Mouse (Mus musculus) gastrocnemius, adult 18-20 months (tissue): Measurements from ENCODE around the gene Slc16a10. TPM values are rescaled to one million over a fixed set of nuclear protein-coding genes. Genes with fewer than 3 reads are reported as not detected.

Experiments
- DNase-seq: peaks from one replicate; pipeline ENCODE4 v3.0.0; 2021; ENCODE audit warnings: low spot score
- total RNA-seq, 2 experiments: library from RNA; stranded (reverse); gene quantifications; 2 replicates each; pipeline ENCODE4 v1.2.3; 2021

Gene Slc16a10
- total RNA-seq, 2 experiments from 2014 or later, result 44.1 to 46.2 TPM

DNA sequence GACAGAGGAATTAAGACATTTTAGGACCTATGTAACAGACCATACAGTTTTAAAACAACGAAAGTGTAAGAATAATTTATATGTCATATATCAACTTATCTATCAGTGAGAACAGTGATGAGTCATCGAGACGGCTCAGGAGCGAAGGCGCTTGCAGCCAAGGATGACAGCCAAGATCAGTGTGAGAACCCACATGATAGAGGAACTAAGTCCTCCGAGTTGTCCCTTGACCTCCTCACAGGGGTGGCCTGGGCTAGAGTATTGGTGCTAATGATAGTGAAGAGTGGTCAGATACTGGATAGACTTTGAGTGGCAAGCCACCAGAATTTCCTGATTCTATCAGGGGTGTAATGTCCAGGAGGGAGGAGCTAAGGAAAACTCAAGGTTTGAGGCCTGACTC, 68.5 kb downstream of the Slc16a10 start:
- no peak for DNase-seq

GRCm38 (mm10) chr10:40070684-40071083, 71.4 kb downstream of the Slc16a10 start:
- no peak for DNase-seq

DNA sequence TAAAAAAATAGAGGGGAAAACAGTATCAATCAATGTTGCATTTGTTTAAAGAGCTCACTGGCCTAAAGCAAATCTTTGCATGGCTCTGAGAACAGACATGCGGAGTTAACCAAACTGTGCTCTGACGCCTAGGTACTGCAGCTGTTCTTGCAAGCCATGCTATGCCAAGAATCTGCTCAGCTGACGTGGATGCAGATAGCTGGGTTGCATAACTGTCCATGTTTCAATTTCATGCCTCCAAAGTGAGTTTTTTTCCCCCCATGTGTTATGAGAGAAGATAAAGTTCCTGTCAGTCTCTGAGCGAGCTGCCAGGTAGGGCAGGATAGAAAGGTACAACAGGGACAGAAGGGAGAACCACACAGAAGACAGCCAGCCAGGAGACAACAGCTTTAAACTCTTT, 72.8 kb downstream of the Slc16a10 start:
- DNase-seq, result peak; percentile 60

DNA sequence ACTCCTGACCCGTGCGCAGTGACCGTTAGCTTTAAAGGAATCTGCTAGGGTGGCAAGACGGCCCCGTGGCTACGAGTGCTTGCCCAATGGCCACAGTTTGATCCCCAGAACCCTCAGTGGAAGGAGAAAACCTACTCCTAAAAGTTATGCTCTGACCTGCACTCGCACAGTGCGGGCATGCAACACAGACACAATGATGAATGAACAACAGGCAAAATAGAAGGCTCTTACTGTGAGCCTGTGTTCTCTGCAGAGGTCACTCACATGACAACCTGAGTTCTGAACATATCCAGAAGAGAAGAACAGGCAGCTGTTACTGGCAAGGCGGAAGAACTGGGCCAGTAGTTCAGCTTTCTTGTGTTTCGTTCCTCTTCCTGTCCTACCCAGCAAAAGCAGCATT, 73.5 kb downstream of the Slc16a10 start:
- DNase-seq, result peak; percentile 28

DNA sequence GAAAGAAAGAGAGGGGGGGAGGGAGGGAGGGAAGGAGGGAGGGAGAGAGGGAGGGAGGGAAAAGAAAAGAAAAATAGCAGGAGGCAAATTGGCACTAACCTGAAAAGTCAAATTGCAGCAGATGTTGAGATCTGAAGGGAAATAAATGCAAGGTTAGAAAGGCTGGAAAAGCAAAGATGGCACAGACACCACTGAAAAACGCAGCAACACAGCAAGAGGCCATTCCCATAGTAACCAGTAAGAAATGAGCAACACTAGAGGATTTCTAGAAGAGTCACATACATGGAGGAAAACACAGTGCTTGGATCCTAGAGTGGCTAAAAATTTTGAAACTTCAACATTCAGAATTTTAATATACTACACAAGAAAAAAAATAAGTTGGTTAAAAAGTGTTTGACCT, 74.5 kb downstream of the Slc16a10 start:
- no peak for DNase-seq

- no peak for DNase-seq
These were observed 75.0 kb downstream of the Slc16a10 start for GRCm38 (mm10) chr10:40067071-40067470.

- DNase-seq, result no peak
These were observed 76.7 kb downstream of the Slc16a10 start for GRCm38 (mm10) chr10:40065357-40065756.

DNA sequence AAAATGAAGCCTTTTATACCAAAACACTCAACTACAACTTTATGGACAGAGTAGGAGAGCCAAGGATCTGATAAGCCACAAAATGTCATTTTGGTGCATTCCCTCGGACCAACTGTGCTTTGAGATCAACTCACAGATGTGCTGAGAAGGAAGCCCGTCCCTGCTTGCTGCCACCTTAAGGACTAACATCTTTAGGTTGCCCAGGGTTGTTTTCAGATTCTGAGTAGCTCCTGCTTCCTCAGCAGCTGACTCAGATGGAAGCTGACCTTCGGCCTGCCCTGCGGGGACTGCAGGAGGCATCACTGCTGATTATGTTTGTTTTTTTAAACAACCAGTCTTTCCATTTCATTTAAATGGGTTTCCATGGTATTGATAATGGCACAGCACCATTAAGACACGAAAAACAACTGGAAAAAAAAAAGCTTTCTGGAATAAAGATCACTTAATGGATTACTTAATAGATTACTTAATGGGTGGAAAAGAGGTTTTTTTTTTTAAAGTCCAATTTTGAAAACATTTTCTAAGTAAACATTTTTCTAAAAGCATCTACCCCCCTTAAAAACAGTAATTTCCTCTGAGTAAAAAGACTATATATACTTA, 78.7 kb downstream of the Slc16a10 start:
- DNase-seq, result no peak

DNA sequence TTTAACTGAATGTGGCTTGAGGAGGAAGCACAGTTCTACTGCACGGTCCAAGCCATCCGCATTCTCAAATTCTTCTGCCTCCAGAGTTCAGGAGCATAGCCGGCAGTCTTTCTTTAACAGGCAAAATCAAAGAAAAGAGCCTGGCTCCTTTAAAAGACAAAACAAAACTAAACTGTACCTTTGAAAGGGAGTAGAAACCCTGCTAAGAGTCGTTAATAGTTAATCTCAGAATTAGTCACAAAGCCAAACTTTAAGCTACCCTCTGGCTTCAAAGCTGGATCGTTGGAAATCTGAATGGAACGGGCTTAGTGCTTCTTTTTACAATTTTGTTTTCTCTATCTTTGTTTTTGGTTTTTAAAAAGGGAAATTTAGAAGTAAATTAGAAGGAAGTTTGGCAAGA, 79.2 kb downstream of the Slc16a10 start:
- DNase-seq, result no peak

DNA sequence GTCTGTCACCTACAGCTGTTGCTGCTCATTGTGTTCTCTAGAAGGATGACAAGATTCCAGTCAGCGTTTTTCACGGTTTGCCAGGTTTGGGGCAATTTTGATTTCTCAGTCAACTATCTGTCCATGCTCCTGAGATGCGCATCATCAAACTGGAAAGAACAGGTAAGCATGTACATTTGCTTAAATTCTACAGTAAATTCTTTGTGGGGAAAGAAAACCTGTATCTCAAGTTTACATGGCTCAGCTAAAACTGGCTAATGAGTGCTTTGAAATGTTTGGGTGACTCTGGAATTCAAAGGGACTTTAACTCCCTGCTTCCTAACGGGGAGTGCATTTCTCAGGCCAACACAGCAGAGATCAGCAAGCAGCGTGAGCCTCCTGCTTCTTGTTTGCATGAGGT, 80.1 kb downstream of the Slc16a10 start:
- no peak for DNase-seq

DNA sequence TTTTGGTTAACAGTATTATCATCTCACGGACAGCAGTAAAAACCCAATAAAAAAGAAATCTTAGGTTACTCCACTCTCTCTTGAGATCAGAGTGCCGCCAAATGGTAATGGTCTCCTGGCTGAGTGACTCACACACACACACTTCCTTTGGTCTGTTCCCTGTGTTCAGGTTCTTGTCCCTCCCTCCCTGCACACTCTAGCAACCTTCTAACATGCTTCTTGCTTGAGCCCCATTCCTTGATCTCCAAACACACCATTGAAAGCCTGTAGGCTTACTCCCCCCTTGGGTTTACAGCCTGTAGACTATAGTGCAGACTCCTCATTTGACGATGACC, 83.3 kb downstream of the Slc16a10 start:
- no peak for DNase-seq

- DNase-seq, result peak; percentile 70
These were observed 83.8 kb downstream of the Slc16a10 start for GRCm38 (mm10) chr10:40058062-40058785.

DNA sequence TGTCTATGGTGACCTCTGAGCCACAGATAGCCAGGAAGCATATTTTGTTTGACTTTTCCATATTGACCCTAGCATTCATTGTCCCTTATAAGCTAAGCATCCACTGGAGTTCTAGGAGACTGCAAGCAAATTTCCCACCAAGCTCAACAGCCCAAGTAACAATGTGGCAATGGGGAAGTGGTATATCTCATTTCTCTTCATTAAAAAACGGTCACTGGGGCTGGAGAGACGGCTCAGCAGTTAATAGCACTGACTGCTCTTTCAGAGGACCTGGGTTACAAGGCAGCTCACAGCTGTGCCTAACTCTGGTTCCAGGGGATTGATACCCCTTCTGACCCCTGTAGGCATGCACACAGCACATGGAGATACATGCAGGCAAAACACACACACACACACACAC, 84.4 kb downstream of the Slc16a10 start:
- no peak for DNase-seq

GRCm38 (mm10) chr10:40054455-40054854, 87.6 kb downstream of the Slc16a10 start:
- no peak for DNase-seq

DNA sequence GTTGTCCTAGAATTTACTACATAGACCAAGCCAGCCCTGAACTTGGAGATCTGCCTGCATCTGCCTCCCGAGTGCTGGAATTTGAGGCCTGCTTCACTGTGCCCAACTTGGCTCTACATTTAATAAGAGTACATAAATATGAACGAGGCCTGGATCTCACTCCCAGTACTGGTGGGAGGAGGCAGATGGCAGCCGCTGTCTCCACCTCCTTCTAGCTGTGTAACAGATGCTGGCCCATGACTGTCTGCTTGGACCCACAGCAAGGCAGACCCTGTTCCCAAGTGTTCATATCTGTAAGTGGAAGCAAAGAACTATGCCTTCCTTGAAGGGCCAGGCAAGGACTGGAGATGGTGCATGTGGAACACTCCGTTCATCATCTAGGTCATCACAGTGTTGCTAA, 88.2 kb downstream of the Slc16a10 start:
- DNase-seq, result no peak

GRCm38 (mm10) chr10:40053257-40053895, 88.7 kb downstream of the Slc16a10 start:
- DNase-seq, result peak; percentile 43

DNA sequence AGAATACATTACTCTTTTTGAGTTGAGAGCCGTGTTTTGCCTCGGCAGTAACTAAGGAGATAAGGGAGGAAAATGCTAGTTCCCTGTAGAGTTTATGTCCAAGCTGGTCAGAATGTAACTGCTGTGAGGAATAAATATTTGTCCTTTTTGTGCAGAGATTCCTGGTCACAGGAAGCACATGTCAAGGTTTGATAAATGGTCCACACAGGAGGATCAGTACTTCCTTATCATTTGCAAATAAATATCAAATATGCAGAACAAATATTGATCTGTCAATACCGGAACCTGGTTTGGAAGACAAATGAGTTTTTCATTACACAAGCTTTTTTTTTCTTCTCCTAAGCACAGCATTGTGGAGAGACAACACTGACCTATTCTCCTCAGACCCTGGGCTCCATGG, 90.1 kb downstream of the Slc16a10 start:
- no peak for DNase-seq

GRCm38 (mm10) chr10:40050763-40051162, 91.3 kb downstream of the Slc16a10 start:
- no peak for DNase-seq

DNA sequence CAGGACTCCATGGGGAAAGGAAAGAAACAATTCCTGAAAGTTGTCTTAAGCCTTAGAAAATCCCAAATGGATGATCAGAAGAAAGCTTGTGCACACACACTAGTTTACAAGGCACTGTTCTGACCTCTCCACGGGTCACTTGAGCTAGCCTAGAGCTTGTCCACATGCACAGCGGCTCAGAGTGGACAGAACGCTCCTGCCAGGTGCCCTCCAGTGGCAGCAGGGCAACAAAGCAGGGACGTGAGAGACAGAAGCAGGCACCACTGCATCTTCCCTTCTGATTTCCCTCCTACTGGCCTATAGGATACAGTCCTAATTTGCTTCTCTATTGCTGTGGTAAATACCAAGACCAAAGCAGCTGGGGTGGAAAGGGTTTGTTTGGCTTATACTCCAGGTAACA, 100.7 kb downstream of the Slc16a10 start:
- no peak for DNase-seq

GRCm38 (mm10) chr10:40036686-40037560, 105.1 kb downstream of the Slc16a10 start:
- no peak for DNase-seq

- DNase-seq, result no peak
These were observed 107.1 kb downstream of the Slc16a10 start for GRCm38 (mm10) chr10:40034956-40035355.

GRCm38 (mm10) chr10:40032897-40033296, 109.2 kb downstream of the Slc16a10 start:
- no peak for DNase-seq
